Mouse (Mus musculus): ENCODE data around the gene Dlx1. TPM values are rescaled to one million over a fixed set of nuclear protein-coding genes. Genes with fewer than 3 reads are reported as not detected.
A peak's percentile ranks its signal among the peaks of the same experiment; 100 is the strongest.

The Dlx1 gene
- total and polyA plus RNA-seq, 2 experiments from 2014 or later: 73.5 to 139 TPM

- no peak for TF ChIP-seq CTCF (IDR thresholded peaks at IDR 0.05; ENCODE audit: low read depth)
- DNase-seq: peak; percentile 25
- Histone ChIP-seq H3K9me3 (ENCODE audit: low read length) (no peaks in the 10 kb centered on the region), H3K4me3 (ENCODE audit: low read depth, low read length) (no peak overlapping the region), H3K9ac (no peak overlapping the region), H3K4me2 (ENCODE audit: low read depth) (0 out of 2 replicates have a peak overlapping the region, but pooled peaks have one; percentile 13), H3K4me1 (ENCODE audit: insufficient read depth) (0 out of 2 replicates have a peak, but pooled peaks cover 3% of the 10 kb centered on the region), H3K27me3 (ENCODE audit: insufficient read depth, low read length) (no peaks in the 10 kb centered on the region), H3K36me3 (ENCODE audit: insufficient read depth) (no peaks in the 10 kb centered on the region), H3K27ac (ENCODE audit: low read depth, low read length) (no peak overlapping the region; the same call in 1 of the 2 replicates)
- peak; percentile 65 for ATAC-seq
- 47% methylated on average over 10 of the region's 10 CpGs for WGBS
Observed at GRCm38 (mm10) chr2:71494503-71494902, 33.4 kb upstream of the Dlx1 start.

- Histone ChIP-seq H3K36me3 (ENCODE audit: insufficient read depth) (no peaks in the 10 kb centered on the region), H3K4me2 (ENCODE audit: low read depth) (0 out of 2 replicates have a peak overlapping the region, but pooled peaks have one; percentile 13), H3K4me3 (ENCODE audit: low read depth, low read length) (no peak overlapping the region), H3K27me3 (ENCODE audit: insufficient read depth, low read length) (no peaks in the 10 kb centered on the region), H3K9ac (no peak overlapping the region), H3K4me1 (ENCODE audit: insufficient read depth) (0 out of 2 replicates have a peak, but pooled peaks cover 3% of the 10 kb centered on the region), H3K9me3 (ENCODE audit: low read length) (no peaks in the 10 kb centered on the region), H3K27ac (ENCODE audit: low read depth, low read length) (no peak overlapping the region)
- TF ChIP-seq CTCF (IDR thresholded peaks at IDR 0.05; ENCODE audit: low read depth): no peak
- no peak for DNase-seq
- no peak for ATAC-seq
- WGBS: 32% methylated on average over 4 of the region's 4 CpGs
Observed at GRCm38 (mm10) chr2:71494971-71495370, 32.9 kb upstream of the Dlx1 start.

- 52% methylated on average over 5 of the region's 5 CpGs for WGBS
- H3K27ac ChIP-seq (ENCODE audit: low read depth, low read length): no peak overlapping the region
- H3K4me2 ChIP-seq (ENCODE audit: low read depth): no peak overlapping the region
- no peak for DNase-seq
- no peaks in the 10 kb centered on the region for H3K36me3 ChIP-seq (ENCODE audit: insufficient read depth)
- no peak for ATAC-seq
- no peaks in the 10 kb centered on the region for H3K9me3 ChIP-seq (ENCODE audit: low read length)
- TF ChIP-seq CTCF (IDR thresholded peaks at IDR 0.05; ENCODE audit: low read depth): no peak
- no peak overlapping the region for H3K9ac ChIP-seq
- no peak overlapping the region for H3K4me3 ChIP-seq (ENCODE audit: low read depth, low read length)
- H3K4me1 ChIP-seq (ENCODE audit: insufficient read depth): 0 out of 2 replicates have a peak, but pooled peaks cover 3% of the 10 kb centered on the region
- no peaks in the 10 kb centered on the region for H3K27me3 ChIP-seq (ENCODE audit: insufficient read depth, low read length)
Observed at GRCm38 (mm10) chr2:71497175-71497574, 30.7 kb upstream of the Dlx1 start.

- 48% methylated on average over 16 of the region's 16 CpGs for WGBS
- Histone ChIP-seq H3K9me3 (ENCODE audit: low read length) (no peaks in the 10 kb centered on the region), H3K9ac (no peak overlapping the region), H3K4me1 (ENCODE audit: insufficient read depth) (no peaks in the 10 kb centered on the region), H3K36me3 (ENCODE audit: insufficient read depth) (no peaks in the 10 kb centered on the region), H3K27ac (ENCODE audit: low read depth, low read length) (no peak overlapping the region), H3K27me3 (ENCODE audit: insufficient read depth, low read length) (no peaks in the 10 kb centered on the region), H3K4me3 (ENCODE audit: low read depth, low read length) (no peak overlapping the region), H3K4me2 (ENCODE audit: low read depth) (no peak overlapping the region)
- TF ChIP-seq CTCF (IDR thresholded peaks at IDR 0.05; ENCODE audit: low read depth): no peak
- DNase-seq (no peak), ATAC-seq (peak; percentile 8; the same call in 1 of the 2 replicates)
Observed at GRCm38 (mm10) chr2:71499276-71500230, 28.4 kb upstream of the Dlx1 start.

- WGBS: 85% methylated on average over 9 of the region's 9 CpGs
- DNase-seq (no peak), ATAC-seq (no peak)
- H3K27ac ChIP-seq (ENCODE audit: low read depth, low read length): no peak overlapping the region
- no peak for TF ChIP-seq CTCF (IDR thresholded peaks at IDR 0.05; ENCODE audit: low read depth)
- no peak overlapping the region for H3K9ac ChIP-seq
- H3K36me3 ChIP-seq (ENCODE audit: insufficient read depth): no peaks in the 10 kb centered on the region
- no peaks in the 10 kb centered on the region for H3K9me3 ChIP-seq (ENCODE audit: low read length)
- no peaks in the 10 kb centered on the region for H3K4me1 ChIP-seq (ENCODE audit: insufficient read depth)
- no peak overlapping the region for H3K4me3 ChIP-seq (ENCODE audit: low read depth, low read length)
- H3K27me3 ChIP-seq (ENCODE audit: insufficient read depth, low read length): no peaks in the 10 kb centered on the region
- H3K4me2 ChIP-seq (ENCODE audit: low read depth): no peak overlapping the region
Observed at GRCm38 (mm10) chr2:71504852-71505251, 23.1 kb upstream of the Dlx1 start.

- no peak for ATAC-seq
- no peaks in the 10 kb centered on the region for H3K9me3 ChIP-seq (ENCODE audit: low read length)
- no peak overlapping the region for H3K9ac ChIP-seq
- 86% methylated on average over 7 of the region's 7 CpGs for WGBS
- no peak for DNase-seq
- H3K4me3 ChIP-seq (ENCODE audit: low read depth, low read length): no peak overlapping the region
- no peaks in the 10 kb centered on the region for H3K27me3 ChIP-seq (ENCODE audit: insufficient read depth, low read length)
- no peak overlapping the region for H3K27ac ChIP-seq (ENCODE audit: low read depth, low read length)
- no peak overlapping the region for H3K4me2 ChIP-seq (ENCODE audit: low read depth)
- TF ChIP-seq CTCF (IDR thresholded peaks at IDR 0.05; ENCODE audit: low read depth): no peak
- H3K4me1 ChIP-seq (ENCODE audit: insufficient read depth): no peaks in the 10 kb centered on the region
- H3K36me3 ChIP-seq (ENCODE audit: insufficient read depth): no peaks in the 10 kb centered on the region
Observed at GRCm38 (mm10) chr2:71511209-71511608, 16.7 kb upstream of the Dlx1 start.

- H3K4me3 ChIP-seq (ENCODE audit: low read depth, low read length): no peak overlapping the region
- no peak for TF ChIP-seq CTCF (IDR thresholded peaks at IDR 0.05; ENCODE audit: low read depth)
Observed at GRCm38 (mm10) chr2:71512326-71512725, 15.6 kb upstream of the Dlx1 start.

More at GRCm38 (mm10) chr2:71512326-71512725, 15.6 kb upstream of the Dlx1 start:
- Histone ChIP-seq H3K4me1 (ENCODE audit: insufficient read depth) (no peaks in the 10 kb centered on the region), H3K9ac (no peak overlapping the region), H3K36me3 (ENCODE audit: insufficient read depth) (no peaks in the 10 kb centered on the region), H3K4me2 (ENCODE audit: low read depth) (no peak overlapping the region), H3K27me3 (ENCODE audit: insufficient read depth, low read length) (no peaks in the 10 kb centered on the region), H3K9me3 (ENCODE audit: low read length) (no peaks in the 10 kb centered on the region), H3K27ac (ENCODE audit: low read depth, low read length) (peak overlapping the region; percentile 51)
- WGBS: 63% methylated on average over 9 of the region's 9 CpGs
- peak; percentile 54 for ATAC-seq
- peak; percentile 50 for DNase-seq

Measured in forebrain, postnatal 0 days (tissue).